Mouse (Mus musculus): Measurements from ENCODE around the gene Cpb2.
A peak's percentile ranks its signal among the peaks of the same experiment; 100 is the strongest.

Cpb2 gene

DNA sequence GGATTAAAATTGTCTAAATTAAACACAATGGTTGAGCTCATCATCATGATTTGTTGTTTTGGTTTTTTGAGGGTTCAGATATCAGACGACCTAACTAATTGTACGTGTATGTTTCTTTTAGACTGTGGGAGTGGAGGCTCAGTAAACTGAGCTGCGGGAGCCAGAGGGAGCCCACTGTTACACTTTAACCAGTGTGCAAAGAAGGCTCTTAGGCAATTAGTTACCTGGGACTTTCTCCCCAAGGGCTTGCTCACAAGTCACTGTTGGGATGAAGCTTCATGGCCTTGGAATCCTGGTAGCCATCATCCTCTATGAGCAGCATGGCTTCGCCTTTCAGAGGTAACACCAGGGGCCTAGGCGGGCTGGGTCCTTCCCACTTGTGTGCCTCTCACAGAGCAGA, at the start of gene Cpb2:
Gene Cpb2 (plus strand): TSS at position 201 of the 400 bp plus-strand sequence.
- no peak for DNase-seq

DNA sequence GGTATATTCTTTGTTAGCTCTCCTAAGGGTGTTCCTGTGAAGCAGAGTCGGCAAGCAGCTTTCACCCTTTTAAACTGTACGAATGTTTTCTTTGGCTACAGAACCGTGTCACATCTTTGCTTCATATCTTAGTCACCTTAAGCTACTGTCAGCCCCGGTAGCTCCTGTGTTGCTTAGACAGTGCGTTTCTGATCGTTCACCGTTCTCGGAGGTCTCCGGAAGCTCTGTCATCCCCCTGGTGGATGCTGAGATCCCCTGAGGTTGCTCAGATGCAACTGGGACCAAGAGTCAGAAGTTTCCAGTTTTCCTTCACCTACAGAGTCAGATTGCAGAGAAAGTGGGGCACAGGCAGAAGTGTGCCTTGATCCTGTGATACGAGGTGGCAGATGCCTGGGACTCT, 49.7 kb upstream of the Cpb2 start:
- no peak for DNase-seq

DNA sequence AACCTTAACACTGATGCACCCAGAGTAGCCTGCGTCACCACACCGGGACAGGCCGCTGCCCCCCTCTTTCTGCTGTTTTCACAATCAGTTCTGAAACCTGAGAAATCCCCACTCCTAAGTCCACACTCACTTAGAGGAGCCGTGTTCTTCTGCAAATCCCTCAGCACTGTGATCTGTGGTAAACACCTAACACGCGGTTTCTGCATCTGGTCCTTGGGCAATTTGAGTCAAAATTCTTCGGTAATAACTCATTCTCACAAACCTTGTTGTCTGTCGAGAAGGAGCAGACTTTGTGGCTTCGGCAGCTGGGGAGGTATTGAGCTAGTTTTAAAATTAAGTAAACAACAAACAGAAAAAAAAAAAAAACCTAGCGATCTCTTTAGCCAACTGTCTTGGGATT, 49.2 kb upstream of the Cpb2 start:
- no peak for DNase-seq

DNA sequence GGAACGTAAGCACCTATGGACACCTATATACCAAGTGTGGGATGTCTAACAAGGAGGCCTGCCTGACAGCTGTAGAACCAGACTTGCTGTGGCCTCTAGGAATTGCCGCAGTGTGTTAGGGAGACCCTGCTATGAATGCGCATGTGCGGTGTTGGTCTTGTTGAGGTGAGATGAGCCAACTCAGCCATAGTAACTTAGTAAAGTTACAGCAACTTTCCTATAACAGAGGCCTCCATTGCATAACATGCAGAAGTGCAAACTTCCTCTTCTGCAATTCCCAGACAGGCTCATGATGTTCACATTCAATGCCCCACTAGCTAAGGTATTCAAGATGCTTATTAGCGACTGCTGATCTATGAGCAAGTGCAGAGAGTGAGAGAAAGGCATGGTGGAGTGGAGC, 46.6 kb upstream of the Cpb2 start:
- DNase-seq, result no peak

DNA sequence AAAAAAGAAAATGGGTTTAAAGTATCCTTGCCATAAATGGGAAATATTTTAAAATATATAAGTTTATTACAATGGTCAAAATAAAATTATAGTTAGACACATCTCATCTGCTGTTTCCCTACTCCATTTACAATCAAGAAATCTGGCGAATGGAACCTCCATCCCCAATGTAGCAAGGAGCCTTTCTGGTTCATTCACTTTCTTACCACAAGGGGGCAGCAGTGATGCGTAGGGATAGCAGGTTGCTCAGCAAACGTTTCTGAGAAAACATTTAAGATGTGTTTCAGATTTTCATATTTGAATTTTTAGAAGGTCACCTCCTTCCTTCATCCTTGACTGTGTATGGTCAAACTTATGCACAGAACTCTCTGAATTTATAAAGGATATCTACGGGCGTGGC, 45.1 kb upstream of the Cpb2 start:
- DNase-seq, result peak; percentile 27

DNA sequence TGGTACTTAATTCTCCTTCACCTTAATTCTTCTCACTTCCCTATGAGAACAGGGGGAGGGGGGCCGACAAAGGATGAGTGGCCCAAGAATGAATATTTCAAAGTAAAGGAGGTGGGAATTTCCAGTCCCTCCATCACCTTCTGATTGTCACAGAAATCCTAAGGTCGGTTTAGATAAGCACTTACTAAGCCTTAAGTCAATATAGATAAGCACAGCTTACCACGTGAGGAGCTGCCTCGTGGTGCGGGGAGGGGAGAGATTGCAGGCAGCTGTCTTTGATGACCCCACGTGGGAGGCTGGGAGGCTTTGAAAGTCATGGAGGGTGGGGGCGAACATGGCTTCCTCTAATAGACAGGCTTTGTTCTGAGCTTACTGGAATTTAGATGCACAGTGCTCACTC, 44.4 kb upstream of the Cpb2 start:
- DNase-seq, result no peak

DNA sequence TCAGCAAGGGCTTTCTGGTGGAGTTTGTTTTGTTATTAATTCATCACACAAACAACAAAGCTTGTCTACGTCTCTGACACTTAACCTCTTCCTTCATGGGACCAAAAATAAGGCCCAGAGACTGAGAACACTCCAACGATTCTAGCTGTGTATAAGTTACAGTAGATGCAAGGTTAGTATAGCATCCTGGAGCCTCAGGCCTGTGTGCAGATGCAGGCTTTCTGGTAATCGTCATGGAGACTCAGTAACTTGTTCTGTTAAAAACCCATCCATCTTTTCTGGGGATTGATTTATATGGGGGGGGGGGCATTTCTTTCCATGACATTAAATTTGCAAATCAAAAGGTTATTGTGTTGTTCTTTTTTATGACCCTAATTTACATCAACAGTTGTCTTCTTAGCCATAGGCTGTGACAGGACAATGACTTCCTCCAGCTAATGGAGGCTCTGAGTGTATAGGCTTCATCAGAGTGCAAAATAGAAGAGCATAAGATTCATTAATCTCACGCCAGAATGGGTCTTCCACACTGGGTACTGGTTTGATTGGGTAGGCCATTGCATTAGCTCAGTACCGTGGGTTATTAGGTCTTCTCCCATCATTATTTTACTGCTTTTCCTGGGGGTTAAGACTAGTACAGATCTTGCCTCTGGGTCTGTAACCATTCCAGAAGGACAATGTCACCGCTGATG, 36.6 kb upstream of the Cpb2 start:
- no peak for DNase-seq

DNA sequence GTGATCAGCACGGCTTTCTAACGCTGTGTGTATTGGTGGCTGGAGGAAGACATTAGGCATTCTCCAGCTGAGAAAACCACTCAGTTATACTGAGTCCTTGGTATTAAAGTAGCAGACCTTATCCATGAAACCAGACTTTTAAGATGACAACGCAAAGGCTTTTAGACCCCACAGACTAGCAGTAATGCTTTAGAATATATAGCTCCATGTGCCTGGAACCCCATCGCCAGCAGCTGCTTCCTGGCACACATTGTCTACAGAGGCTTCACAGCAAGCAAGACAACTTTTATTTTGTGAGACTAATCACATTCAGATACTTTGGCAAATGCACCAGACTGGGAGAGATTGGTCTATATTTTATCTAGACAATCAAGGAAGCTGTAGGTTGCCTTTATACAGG, 35.8 kb upstream of the Cpb2 start:
- no peak for DNase-seq

DNA sequence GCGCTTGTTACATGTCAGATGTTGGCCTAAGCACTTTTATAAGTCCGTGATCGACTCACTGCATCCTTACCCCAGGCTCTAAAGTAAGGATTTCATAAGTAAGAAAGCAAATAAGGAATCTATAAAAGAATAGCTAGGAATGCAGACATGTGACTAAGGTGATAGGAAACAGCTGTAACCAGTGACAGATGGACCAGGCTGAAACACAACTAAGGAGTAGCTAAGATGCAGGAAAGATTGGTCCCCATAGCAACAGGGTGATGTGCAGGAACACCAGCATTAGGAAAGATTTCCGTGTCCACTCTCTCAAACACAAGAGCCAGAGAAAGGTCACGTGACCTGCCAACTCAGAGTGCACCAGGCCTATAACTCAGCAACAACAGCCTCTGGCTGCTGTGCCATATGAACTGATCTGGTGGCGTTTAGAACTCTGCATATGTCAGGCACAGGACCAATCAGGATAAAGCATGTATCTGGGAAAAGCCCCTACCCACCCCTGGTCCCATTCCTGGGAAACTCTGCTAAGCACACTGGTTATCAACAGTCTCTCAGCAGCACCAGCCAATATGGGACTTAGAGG, 33.4 kb upstream of the Cpb2 start:
- no peak for DNase-seq

DNA sequence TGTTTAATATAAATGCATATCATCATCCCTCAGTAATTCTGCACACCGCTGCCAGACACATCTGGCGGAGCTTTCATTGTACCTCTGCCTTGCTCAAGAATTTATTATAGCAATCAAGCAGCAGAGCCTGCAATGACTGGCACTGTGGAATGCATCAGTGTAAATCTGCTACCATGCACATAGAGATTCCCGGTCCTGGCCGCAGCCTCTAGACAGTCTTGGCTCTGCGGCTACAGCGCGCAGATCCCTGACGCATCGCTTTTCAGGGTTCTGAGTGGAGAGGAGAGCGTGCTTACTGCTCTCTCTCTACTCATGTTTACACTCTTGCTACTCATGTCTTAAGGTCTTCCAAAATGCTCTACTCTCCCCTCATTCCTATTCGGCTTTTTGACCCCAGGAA, 28.3 kb upstream of the Cpb2 start:
- DNase-seq, result no peak

DNA sequence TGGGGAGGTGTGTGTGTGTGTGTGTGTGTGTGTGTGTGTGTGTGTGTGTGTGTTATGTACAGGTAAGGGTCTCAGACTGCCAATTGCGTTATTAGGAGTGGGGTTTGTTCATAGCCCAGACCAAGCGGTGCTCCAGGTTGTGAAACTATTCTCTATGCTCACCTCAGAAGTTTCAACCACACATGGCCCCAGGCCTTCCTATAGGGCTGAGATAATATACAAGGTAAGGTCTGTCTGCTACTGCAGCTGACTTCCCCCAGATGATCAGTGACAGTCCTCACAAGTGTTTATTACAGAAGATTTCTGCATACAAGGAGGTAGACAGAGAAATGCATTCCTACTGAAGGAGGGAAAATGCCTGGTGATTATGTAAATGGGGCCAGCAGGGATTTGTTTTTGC, 23.2 kb upstream of the Cpb2 start:
- DNase-seq, result no peak

DNA sequence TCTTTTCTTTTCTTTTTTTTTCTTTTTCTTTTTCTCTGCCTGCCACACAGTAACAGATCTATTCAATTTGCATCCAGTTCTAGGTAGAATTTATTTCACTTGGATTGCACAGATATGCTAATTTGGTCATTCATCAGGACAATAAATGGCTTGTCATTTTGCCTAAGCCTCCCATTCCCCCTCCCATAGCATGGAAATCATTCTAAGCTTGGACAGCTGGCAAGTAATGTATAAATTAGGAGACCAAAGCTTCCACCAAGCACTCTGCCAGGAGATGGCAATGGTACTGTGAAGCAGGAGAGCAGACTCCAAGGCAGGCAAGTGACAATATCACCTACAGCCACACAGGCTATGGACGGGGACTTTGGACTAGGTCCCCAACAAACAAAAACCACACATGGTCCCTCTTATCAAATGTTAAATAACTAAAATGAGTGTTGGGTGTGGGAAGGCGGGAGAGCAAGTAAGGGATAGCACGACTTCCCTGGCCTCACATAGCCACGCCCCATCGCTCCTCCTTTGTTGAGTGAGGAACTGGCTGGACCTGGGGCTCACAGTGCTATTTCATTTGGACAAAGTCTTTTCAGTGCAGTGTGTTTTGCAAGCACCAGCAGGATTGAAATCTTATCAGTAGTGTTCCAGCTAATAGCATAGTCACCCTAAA, 22.7 kb upstream of the Cpb2 start:
- no peak for DNase-seq

DNA sequence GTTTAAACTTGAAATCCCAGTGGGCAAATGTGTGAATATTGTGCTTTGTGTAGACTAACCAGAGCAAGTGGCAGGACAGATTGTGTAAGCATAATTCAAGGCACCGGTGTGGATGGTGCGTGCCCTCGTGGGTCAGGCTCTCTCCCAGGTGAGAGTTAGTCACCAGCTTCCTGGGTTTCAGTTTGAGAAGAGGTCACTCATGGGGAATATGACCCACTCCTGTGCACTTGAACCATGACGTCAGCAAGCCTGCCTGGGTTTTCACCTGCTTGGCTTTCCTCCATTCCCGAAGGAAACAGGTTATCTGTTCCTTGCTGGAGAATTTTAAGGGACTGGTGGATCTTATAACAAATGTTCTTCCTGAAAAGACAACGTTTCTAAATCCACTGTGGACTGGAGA, 19.7 kb upstream of the Cpb2 start:
- DNase-seq, result no peak

DNA sequence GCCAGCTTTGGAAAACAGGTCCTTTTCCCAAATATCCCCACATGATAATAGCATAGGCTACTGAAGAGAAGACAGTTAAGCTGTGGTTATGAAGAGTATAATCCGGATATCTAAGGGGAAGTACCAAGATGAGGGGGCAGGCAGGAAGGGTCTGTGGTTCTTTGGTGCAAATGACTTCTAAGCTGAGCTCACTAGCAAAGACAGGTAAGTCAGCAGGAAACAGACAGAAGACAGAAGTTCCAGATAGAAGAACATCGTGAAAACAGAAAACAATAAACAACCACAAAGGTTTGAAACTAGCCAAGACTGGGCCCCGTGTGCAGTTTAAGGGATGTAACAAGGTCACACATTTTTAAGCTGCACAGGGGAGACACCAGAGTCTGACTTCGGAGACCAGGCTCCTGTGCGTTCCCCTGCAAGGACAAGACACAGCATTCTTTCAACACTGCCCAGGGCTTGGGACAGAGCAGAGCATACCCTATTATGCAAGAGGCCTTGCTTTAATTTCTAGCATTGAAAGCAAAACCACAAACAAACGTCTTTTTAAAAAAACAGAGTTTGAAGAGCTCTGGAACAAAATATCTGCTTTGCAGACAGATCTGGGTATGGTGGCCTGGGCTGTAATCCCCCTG, 14.5 kb upstream of the Cpb2 start:
- no peak for DNase-seq

DNA sequence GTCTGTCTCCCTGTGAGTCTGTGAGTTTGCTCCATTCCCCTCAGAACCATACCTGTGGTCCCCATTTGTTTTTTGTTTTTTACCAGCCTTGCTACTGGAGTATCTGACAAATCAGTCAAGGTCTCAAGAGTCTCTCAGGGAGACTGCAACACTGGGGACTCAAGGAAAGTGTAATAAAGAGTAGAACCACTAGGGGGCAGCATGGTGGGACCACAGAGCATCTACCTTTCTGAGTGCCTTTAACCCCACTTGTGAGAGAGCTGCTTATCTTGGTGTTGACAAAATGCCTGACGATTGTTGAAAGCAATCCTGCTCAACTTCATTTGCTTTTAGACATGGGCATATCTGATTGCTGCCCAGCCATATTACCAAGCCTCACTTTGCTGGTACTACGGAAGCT, 12.3 kb upstream of the Cpb2 start:
- no peak for DNase-seq

DNA sequence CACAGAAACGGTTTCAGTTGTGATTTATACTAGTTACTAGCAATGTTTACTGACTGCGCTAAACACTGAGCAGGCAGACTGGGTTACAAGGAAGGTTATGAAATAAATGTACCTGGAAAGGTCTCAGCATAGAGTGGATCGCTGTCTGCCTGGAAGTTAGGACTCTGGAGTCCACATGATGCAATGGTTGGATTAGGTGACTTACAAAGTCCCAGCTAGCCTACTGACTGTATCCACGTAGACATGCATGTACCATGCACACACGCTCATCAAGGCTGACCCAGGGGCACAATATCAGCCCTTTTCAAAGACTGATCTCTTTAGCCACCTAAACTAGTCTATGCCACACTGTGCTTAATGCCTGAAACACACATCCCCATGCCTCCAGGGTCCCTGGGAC, 9.0 kb upstream of the Cpb2 start:
- DNase-seq, result no peak

DNA sequence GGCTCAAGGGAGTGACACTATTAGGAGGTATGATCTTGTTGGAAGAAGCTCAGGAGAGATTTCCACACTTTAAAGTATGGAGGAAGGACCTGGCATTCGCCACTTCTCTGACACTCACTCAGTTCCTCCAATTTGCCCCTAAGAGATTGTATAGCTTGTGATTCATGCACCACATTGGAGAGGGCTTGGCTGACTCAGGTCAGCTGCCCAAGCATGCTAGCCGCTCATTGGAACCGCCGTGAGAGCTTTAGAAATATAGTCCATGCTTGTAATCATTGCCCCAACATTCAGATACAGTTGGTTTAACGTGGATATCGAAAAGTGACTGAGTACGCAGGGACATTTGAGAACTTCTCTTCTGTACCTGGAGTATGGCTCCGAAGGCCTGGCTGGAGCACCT, 6.5 kb upstream of the Cpb2 start:
- DNase-seq, result no peak

DNA sequence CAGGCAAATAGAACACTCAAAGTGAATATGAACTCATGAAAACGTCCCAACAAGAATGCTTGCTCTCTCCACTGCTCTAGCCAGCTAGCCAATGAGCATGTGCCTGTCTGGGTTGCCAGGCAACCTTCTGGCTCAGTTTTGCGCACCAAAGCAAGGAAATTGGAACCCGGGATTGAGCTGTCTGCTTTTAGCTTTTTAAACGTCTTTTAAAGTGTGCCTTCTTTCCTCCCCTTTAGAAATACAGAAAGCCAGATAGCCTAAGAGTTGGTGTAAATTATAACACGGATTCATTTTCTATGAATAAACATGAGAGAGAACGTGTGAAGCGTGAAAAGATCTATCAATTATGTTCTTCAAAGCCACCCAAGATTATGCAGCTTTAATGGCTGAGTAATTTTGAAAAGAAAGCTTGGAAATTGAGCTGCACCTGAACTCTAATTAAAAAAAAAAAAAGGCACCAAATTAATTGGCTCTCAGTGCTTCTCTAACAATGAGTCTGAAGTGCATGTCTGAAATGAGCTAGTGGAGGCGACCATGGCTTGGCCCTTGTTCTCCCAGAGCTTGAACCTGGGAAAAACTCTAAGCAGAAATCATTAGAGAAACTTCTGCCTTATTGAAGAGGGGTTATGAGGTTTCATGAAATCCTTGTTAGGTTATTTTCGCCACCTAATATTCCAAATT, 6.0 kb upstream of the Cpb2 start:
- DNase-seq, result peak; percentile 35

DNA sequence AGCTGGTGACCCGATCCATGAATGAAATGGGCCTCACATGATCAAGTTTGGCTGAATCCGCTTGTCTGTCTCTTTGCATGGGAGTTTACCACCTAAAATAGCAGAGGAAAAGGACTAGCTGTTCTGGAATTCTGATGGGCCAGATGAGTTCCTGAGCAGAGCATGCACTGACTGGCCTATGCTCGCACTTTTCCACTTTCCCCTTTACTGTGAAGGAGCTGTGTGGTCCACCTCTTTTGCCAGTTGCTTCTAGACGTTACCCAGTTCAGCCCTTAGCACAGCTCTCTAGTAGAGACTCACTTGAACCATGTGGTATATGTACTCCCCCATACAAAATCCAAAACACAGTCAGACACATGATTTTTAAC, 5.5 kb upstream of the Cpb2 start:
- no peak for DNase-seq

DNA sequence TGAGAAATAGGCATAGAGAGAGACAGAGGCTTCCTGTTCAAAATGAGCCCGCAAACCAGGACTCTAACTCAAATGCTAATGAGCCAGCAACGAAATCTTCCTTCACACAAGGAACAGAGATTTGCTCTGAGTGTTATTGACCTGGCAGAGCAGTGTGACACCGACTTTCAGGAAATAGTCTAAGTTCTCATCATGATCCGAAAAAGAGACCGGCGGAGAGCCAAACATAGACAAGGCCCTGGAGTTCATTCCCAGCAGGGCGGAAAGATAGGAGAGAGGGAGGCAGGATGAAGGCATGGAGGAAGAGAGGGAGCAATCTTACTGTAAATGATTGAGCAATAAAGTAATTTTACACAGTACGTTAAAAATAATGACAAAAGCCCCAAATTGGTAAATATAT, 5.0 kb upstream of the Cpb2 start:
- no peak for DNase-seq

DNA sequence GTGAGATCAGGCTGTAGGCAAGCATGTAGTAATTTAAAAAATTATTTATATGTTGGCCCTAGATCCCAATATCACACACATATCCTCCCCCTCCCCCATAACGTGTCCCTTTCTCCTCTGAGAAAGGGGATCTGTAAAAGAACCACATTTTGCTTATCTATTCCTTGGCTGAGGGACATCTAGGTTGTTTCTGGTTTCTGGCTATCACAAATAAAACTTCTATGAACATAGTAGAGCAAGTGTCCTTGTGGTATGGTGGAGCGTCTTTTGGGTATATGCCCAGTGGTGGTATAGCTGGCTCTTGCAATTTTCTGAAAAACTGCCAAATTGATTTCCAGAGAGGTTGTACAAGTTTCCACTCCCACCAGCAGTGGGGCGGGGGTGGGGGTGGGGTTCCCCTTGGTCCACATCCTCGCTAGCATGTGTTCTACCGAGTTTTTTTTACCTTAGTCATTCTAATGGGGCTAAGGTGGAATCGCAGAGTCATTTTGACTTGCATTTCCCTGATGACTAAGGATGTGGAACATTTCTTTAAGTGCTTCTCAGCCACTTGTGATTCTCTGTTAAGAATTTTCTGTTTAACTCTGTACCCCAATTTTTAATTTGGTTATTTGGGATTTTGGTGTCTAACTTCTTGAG, 3.9 kb upstream of the Cpb2 start:
- no peak for DNase-seq

DNA sequence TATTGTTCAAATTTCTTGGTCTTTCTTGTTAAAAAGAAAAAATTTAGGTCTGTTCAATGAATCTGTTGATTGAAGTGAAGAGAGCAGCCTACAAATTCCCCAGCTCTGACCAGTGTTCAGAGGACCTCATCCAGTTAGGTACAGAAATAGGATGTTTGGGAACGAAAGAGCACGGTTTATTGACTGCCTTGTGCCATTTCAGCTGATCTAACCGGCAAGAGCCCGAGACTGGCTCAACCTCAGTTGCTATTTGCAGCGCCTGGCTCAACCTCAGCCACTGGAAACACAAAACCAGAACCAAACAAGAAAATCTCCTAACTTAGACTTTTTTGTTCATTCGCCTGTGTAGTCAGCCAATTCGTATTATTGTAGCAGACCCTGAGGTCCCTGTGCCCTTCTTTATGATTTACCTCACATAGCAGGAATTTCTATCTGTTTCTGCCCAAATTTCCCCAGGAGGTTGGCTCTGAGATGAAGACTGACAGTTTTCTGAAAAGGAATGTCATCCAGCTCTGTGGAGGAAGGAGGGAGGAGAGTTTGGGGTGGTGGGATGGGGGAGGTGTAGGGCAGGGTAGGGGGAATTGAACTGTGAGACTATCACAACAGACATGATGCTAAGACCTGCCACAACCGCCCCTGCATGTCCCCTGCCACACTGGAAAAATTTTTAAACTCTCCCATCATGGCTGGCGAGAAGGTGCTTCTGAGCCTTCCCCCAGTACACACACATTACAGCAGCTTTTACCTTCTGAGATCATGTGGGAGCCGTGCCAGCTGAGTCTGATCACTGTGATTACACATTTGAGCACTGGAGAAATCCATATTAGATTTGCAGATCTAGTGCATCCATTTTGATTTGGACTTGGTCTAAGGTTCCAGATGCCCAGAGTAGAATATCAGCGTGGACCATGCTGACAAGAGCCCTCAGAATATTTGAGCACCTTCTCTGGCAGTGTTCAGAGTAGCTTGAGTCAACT, 4.2 kb downstream of the Cpb2 start:
- DNase-seq, result no peak
